14 mouse cellular contexts compared by ENCODE assay signal in the genomic region with DNA sequence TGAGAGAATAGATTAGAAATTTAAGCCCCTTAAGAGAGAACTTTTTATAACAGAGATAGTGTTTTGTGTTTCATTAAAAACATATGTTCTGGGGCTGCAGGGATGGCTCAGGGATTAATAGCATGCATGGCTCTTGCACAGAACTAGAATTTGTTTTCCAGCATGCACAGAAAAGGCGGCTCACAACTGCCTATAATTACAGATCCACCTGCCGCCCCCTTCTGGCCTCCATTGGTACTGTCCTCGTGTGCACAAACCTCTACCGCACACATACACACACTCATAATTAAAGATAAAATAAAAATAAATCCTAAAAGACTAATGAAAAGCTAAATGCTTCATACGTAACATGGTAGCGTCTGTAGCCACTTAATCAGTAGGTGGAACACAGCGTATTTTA. TPM values are rescaled to one million over a fixed set of nuclear protein-coding genes. Genes with fewer than 3 reads are reported as not detected.
DNase-seq lines count a peak whose midpoint lies in the region; TF ChIP-seq lines count a peak whose summit lies in the region.
"Had no signal": no experiment of that assay in that cellular context is flagged by ENCODE, and none has a peak within 500 bp of the region (broad histone marks: within the 10 kb centered on the region; RNA-seq: fewer than 3 reads in every experiment).

No protein-coding gene starts in this region.

- no peak overlapping the region for H3K27ac ChIP-seq in cerebellum, adult 2 months (ENCODE audit: insufficient read depth, low read length)
- H3K27ac ChIP-seq in layer of hippocampus, adult 2 months: no peak overlapping the region
- H3K27ac ChIP-seq in bone marrow macrophage, adult 2 months (ENCODE audit: insufficient read depth, low read depth, low read length): no peak overlapping the region
- H3K27ac ChIP-seq: embryonic facial prominence, embryonic 13.5 days; liver, embryonic 13.5 days; neural tube, embryonic 13.5 days; stomach, embryonic 15.5 days had no signal

- 0 out of 2 replicates have a peak, but pooled peaks have one; percentile 3 for TF ChIP-seq CTCF in cerebellum, adult 2 months (IDR thresholded peaks at IDR 0.05; ENCODE audit: borderline replicate concordance, insufficient read depth, low read depth, low read length)
- peak; percentile 64 for TF ChIP-seq CTCF in layer of hippocampus, adult 2 months (conservative IDR thresholded peaks at IDR 0.05)
- TF ChIP-seq CTCF in bone marrow macrophage, adult 2 months (IDR thresholded peaks at IDR 0.05; ENCODE audit: low read depth, low read length): peak; percentile 48

- H3K4me3 ChIP-seq in cerebellum, adult 2 months (replicated peaks; ENCODE audit: insufficient read depth, low read depth, low read length): no peak overlapping the region
- H3K4me3 ChIP-seq in layer of hippocampus, adult 2 months: no peak overlapping the region
- H3K4me3 ChIP-seq in bone marrow macrophage, adult 2 months (ENCODE audit: insufficient read depth, low read length): no peak overlapping the region
- H3K4me3 ChIP-seq: embryonic facial prominence, embryonic 13.5 days; liver, embryonic 13.5 days; neural tube, embryonic 13.5 days; stomach, embryonic 15.5 days had no signal

- no peak for DNase-seq in cerebellum, adult 2 months
- no peak for DNase-seq in cerebellum, adult 18-20 months
- no peak for DNase-seq in layer of hippocampus, adult 2 months (ENCODE audit: low spot score in 2 of 2)
- DNase-seq in layer of hippocampus, postnatal 10 days (ENCODE audit: low spot score in 2 of 2): no peak
- peak; percentile 36 for DNase-seq in 416B (ENCODE audit: low read depth)
- no peak for DNase-seq in urinary bladder, postnatal 25 days (ENCODE audit: low spot score)
- DNase-seq in neural tube, embryonic 10.5 days (ENCODE audit: extremely low spot score, low spot score): no peak
- DNase-seq: heart, postnatal 4 days; kidney, postnatal 10 days; liver, embryonic 13.5 days had no signal

- no peak for TF ChIP-seq POLR2A in cerebellum, adult 2 months (IDR thresholded peaks at IDR 0.05; ENCODE audit: borderline replicate concordance, insufficient read depth, low read length)
- no peak for TF ChIP-seq POLR2A in bone marrow macrophage, adult 2 months (IDR thresholded peaks at IDR 0.05; ENCODE audit: borderline replicate concordance, low read depth, low read length)

- H3K4me1 ChIP-seq in cerebellum, adult 2 months (ENCODE audit: control insufficient read depth, insufficient read depth, low read length): no peaks in the 10 kb centered on the region
- peaks cover 14% of the 10 kb centered on the region for H3K4me1 ChIP-seq in bone marrow macrophage, adult 2 months (ENCODE audit: control insufficient read depth, insufficient read depth, low read length)
- H3K4me1 ChIP-seq: embryonic facial prominence, embryonic 13.5 days; neural tube, embryonic 13.5 days; stomach, embryonic 15.5 days had no signal

- whole genome bisulfite sequencing in cerebellum, adult 2 months: 98% methylated on average over 7 of the region's 7 CpGs

- H3K27me3 ChIP-seq in cerebellum, adult 2 months (ENCODE audit: control insufficient read depth, insufficient read depth, low read length): no peaks in the 10 kb centered on the region
- H3K27me3 ChIP-seq: embryonic facial prominence, embryonic 13.5 days; liver, embryonic 13.5 days; neural tube, embryonic 13.5 days; stomach, embryonic 15.5 days had no signal

RNA-seq across cellular contexts. Expression of a gene that starts 30.5 kb away (rescaled TPM):
- 0.29 and 0.39 TPM in 2 replicates for polyA plus RNA-seq in cerebellum, adult 2 months (2012; rRNA removed)
- total RNA-seq in layer of hippocampus, adult 2 months (2021): under 1 TPM; 0.27 to 0.28 TPM
- total RNA-seq in layer of hippocampus, postnatal 10 days (2021): 1 to 10 TPM; 1.4 to 1.9 TPM
- polyA plus RNA-seq in bone marrow macrophage, adult 2 months (2012; ENCODE audit: insufficient read depth, insufficient read length, missing spikeins): 0.46 and 0.75 TPM in 2 replicates

Comparison
In these comparisons a context has a peak if more than half of its experiments do, and no peak if none do; other contexts are left out.
1. CTCF ChIP-seq: peak in every context shown above with its lines; median percentile 64 in layer of hippocampus, adult 2 months; 48 in bone marrow macrophage, adult 2 months; 3 in cerebellum, adult 2 months.